Mouse (Mus musculus) cerebellum, adult 8-10 months (tissue): ENCODE measurements around the gene Pbx3.

Experiments
- DNase-seq: peaks from one replicate; pipeline ENCODE4 v3.0.0; 2022

Pbx3 gene

DNA sequence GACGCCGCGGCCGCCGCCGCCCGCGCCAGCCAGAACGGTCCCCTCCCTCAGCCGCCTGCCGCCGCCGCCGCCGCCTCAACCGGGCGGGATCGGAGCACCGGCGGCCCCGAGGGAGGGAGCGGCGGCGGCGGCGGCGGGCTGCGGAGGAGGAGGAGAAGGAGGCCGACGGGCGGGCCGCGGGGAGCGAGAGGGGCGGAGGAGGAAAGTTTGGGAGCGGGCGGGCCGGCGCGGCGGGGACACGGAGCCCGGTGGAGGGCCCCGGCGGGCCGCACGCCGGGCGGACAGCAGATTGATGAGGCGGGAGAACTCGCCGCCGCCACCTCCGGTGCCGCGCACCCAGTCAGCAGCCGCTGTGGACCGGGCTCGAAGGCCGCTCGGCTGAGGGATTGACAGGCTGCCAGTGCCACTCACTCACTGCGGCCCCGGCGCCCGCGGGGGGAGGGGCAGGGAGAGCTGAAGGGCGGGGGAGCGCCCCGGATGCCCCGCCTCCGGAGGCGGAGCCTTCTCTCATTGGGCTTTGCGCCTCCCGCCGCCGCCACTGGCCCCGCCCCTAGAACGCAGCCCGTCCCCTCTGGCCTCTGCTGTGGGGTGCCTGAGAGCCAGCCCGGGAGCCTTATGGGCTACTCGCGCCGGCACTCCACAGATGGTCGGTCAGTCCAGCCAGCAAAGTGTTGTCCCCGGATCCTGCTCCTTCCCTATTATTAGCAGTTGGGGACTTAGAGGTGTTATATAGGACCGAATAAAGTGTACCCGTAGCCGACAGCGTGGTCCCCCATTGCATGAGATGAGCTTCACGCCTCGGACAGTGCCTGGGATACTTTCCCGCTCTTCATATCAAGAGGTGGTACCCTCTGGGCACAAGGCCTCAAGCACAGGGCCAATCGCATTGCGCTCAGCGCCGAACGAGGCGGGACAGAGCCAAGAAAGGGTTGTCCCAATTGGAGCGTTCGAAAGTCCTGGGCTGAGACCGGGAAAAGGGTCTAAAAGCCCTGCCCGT is at the start of gene Pbx3:
TSS of gene Pbx3 (minus strand) at position 838 of the 997 bp plus-strand sequence.
- peak; percentile 98 for DNase-seq

DNA sequence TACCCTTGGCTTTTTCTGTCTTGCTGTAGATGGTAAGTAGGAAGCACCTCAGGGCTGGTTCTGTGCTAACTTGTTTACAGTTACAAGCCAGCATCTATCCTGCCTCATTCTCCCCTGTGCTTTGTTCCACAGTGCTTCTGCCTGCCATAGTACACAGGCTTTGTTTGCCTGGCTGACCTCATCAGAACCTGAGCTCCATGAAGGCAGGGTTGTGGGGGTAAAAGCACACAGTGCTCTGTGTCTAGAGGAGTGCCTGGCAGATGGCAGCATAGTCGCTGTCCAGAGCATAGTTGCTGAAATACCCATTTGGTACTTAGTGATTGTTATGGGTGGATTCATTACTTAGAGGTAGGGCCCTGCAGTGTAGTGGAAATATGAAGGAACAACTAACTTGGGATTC is 47.3 kb upstream of the Pbx3 start:
- DNase-seq = no peak

DNA sequence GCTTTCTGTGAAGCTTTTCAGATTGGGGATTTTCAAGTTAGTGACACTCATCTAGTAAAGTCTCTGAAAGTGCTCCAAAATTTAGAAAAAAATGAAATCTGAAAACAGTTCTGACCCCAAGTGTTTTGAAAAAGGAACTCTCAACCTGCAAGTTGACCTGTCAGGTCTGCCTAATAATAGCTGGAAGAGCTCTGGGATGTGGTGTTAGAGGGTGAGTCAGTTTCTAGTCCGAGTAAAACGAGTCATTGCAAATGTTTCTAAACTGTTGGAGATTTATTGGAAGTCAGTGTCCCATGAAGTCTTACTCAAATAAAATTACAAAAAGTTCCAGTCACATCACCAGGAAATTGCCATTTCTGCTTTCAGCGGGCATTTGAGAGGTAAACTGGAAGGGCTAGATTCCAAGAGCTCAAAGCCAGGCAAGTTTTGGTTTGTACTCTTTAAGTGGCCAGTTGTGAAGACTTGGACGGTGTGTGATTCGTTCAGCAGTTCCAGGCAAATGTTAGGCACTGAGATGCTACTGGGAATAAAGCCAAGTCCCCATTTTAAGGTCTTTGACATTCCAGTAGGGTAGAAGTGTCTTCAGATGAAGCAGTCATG is 36.9 kb upstream of the Pbx3 start:
- no peak for DNase-seq

DNA sequence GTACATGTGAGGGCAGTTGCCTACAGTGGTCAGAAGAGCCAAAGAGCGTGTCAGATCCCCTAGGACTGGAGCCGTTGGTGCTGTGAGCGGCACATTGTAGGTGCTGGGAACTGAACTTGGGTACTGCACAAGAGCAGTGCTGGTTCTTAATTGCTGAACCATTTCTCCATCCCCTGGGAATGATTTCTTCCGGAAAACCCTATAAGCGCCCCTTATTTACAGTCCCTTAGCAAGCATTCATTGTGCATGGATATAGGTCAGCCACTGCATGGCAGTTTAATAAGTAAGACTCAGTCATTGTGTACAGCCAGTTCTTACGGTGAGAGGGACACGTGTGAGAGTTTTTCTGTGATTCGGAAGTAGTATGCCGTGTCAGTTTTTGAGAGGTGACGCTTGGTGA is 35.4 kb upstream of the Pbx3 start:
- no peak for DNase-seq

DNA sequence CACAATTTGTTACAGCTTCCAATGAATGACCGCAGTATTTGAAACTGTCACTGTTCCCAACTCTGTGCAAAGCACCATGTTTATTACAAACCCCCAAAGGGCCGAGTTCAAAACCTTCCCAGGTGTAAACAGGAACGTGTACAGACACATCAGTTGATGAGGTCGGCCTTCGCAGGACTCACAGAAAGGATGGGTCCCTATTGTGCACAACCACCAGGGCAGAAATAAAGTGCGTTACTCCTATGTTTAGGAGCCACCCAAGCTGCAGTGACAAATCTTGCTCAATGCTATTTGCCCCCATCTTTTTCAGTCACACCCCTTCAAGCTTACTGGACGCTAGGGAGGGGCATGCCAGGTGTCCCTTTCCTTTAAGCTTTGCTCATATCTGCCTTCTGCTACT is 34.7 kb upstream of the Pbx3 start:
- DNase-seq = no peak

DNA sequence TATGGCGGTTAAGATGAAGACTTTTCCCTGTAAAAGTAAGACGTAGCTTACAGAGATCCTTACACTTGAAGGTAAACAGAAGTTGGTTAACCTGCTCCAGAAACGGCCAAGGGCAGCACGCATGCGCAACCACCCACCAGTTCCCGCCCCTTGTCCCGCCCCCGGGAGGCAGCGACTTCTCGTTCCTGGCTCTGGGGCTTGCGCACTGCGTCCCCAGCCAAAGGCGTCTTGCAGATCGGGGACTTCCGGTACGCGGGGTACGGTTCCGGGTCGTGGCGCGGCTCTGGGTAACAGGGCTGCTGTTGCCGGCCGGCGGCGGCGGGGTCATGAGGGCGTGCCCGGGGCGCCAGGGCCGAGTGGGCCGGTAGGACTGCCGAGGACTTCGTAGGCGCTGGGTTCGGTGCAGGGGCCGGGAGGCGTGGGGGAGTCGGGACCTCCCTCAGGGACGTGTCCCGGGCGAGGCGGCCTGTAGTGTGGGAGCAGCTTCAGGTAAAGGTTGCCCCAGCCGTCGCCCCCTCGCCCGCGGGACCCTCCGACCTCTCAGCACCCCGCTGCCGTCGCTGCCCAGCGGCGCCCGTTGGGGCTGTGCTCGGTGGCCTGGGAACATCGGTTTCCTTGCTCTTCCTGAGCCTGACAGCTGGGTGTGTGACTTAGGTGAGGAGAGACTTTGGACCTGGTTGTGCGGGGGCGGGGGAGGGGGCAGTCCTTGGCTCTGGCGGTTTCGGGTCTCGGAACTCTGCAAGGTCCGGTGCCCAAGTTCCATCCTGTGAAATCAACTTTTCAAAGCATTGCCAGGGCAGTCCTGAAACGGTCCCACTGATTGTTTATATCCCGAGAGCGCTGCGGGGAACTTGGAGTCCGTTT is 33.9 kb upstream of the Pbx3 start, which contains the start of gene Mapkap1:
TSS of gene Mapkap1 (plus strand) at position 171 of the 864 bp plus-strand sequence.
- DNase-seq = peak; percentile 97

DNA sequence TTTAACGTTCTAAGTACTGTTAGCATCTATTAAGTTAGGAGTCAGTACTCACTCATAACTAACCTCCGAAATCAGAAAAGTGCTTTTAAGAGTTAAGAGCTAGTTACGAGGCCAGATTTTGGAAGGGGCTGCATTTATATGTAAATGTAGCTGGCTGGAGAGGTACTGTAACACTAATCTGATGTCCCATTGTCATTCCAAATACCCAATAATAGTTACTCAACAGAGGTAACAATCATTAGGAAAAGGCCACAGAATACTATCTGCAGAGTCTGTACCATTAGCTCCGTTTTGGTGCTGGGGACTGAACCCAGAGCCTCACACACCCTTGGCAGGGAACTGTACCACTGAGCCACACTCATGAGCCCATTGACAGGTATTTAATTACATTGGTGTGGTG is 26.6 kb upstream of the Pbx3 start:
- DNase-seq = no peak

DNA sequence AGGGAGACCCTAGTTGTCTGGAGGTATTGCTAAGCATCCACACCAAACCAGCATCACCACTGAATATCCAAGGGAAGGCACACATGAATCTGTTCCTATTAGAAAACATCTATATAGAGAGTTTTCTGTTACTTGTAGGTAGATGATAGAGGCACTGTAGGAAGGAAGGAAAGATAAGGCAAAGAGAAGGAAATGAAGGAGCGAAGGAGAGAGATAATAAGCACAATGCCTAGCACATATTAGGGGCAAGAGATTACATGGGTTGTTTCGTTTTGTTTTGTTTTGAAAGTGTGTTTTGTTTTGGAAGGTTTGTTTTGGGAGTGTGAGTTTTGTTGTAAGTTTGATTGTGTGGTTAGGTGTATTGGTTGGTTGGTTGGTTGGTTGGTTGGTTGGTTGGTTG is 6.0 kb upstream of the Pbx3 start:
- DNase-seq = no peak

DNA sequence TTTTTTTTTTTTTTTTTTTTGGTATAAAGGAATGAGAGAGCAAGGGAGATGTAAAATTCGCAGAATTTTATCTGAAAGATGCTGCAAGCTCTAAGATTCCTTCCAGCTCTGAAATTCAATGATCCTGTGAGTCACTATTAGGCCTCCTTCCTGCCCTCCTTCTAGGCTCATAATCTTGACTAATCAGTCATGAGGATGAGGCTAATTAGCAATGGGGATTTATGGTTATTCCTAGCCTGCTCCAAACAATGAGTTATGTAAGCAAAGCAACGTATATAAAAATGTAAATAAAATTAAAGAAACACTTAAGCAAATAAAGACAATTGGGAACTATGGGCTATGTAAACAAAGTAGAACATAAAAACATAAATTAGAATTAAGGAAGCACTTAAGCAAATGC is 1.4 kb upstream of the Pbx3 start:
- DNase-seq = no peak

DNA sequence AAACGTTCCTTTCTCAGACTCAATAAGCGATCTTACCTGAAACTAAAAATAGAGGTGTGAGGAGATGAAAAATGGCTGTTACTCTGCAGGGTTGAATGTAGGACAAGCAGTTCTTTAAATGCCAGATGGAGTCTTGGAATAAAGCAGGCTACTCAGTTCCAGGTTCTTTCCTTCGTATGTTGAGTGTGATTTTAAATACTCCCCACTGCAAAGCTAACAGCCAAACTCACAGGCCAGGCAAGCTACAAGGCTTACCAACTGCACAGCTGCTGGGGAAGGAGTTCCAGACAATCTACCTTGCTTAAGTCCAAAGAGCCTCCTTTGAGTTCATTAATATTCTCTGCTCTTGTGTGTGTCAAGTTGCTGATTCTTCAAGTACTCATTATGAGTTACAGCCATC is 944 bp upstream of the Pbx3 start:
- DNase-seq = no peak

DNA sequence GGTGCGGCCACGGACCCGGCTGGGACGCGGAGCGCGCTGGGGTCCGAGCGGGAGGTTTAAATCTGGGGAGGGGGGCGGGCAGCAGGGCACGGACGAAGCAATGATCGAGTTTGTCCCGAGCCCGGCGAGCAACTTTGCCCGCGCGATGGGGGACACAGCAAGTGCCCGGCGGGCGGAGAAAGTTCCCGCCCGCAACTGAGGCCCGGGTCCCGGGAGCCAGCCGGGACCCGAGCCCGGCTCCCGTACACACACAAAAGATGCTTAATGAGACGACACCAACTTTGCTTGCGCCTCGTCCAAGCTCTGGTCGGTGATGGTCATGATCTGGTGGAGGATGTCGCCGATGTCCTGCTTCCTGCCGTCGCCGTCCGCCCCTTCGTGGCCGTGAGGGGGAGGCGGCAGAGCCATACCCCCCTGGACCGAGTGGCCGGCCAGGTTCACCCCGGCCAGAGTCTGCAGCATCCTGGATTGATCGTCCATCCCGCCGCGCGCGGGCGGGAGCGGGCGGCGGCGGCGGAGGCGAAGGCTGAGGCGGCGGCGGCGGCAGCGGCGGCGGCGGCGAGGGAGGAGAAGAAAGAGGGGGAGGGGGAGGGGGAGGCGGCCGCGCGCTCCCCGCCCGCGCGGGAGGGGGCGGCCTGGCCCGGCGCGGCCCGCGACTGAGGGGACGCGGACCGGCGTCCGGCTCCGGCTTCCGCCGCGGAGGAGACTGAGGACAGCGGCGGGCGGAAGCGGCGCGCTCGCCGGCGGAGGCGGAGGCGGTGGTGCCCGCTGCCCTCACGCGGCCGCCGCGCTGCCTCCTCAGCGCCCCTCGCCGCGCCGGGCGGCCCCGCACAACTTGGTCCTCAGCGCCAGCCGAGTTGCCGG is 1.3 kb downstream of the Pbx3 start:
- peak; percentile 42 for DNase-seq

DNA sequence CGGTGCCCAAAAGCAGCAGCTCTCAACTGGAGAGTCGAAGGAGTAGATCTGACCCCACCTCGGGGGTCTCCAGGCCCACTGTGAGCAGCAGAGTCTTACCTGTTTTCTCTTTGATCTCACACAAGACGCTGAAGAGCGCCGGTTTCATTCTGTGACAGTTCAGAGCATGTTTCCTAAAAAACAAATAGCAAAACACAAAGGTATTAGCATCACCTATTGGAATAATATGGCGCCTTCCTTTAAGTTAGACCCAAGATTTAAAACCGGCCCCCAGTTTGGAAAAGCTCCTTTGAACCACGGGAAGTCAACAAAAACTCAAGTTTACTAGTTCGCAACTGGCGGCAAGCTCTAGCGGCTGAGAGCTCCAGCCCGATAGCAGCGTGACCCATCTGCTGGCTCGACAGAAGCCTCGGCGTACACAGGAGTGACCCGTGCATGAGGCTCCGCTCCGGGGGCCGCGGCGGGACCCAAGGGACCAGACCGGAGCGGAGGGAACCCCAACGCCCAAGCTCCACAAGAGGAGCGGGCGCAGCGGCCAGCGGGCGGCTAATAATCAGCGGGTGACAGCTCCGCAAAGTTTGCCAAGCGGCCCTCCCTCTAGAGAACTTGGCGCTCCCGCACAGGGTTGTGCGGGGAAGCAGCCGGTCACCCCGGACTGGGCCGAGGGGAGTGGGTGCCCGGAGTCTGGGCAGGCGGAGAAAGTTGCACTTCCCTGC is 2.1 kb downstream of the Pbx3 start:
- peak; percentile 39 for DNase-seq

DNA sequence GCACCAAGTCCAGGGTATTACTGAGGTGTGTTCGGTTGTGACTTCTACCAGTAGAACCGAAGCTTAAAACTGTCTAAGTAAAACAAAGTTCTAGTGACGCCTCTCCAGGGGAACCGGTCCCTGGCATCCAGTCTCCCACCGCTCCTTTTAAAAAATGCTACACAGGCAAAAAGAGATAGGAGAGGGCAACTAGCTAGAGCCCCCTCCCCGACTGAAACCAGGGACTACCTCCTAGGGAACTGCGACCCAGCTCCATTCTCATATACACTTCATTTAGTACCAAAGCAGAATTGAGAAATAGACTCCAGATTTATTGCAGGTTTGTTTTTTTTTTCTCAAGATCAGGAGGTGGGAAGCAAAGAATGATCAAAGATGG is 2.6 kb downstream of the Pbx3 start:
- DNase-seq = peak; percentile 7

DNA sequence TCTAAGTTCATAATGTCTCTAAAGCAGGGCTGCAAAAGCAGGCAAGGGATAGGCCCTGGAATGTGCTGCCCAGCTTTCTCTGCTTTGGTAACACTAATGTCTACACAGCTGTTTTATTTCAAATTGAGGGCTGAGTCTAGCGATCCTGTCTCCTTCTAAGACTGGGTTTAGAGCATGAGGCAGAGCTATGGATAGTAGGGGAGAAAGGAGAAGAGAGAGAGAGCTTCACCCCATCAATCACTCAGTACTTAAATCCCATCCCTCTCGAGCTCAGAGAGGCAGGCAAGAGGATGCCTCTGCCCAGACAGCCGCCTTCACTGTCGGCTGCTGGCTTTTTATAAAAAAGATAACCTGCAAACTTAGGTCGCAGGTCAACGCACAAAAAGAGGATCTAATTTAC is 4.5 kb downstream of the Pbx3 start:
- DNase-seq = no peak

DNA sequence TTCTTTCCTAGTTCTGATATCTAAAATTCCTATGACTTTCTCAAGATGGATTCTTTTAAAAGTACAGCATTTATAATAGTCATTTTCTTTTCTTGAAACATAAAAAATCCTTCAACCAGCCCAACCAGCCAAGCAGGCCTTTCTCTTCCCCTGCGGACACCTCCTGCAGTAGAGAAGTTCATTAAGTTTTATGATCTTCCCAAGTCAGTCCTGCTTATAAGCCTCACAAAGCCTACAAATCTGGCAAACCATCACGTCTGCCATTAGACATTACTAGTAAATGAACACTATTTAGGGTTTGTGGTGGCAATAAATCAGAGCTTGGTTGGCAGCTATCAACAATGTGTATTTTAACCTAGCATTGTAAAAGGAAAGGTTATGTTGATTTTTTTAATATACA is 5.9 kb downstream of the Pbx3 start:
- no peak for DNase-seq

DNA sequence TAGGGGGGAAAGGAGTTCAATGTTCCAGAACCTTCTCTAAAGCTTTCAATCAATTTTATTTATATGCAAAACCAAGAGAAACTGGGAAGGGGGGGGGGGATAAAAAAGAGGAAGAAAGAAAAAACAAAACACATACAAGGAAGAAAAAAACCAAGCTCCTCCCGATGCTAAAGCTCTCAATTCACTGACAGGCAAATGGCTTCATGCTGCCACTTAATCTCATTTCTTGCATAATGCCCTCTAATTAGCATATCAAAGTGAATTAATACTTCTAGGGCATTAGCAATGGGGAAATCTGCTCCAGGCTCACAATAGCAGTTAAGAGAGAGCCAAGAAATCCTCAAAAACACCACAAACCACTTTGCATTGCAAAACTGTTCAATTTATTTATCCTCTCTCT is 9.3 kb downstream of the Pbx3 start:
- no peak for DNase-seq

DNA sequence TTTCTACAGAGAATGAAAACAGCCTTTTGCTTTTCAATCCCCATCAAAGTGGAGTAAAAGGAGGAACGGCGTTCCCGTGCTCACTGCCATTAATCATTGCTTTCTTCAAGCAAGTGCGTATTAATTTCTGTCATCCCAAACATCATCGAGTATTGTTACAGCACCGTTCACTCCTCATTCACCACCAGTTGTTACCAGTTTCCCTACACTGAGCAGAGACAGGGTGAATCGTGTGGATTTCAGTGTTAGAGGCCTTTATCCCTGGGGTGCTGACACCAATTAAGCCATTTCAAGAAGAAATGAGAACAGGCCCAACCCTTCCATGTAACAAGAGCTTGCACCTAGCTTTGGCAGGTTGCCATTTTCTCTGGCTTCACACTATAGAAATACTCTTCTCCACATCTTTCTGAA is 17.1 kb downstream of the Pbx3 start:
- no peak for DNase-seq

DNA sequence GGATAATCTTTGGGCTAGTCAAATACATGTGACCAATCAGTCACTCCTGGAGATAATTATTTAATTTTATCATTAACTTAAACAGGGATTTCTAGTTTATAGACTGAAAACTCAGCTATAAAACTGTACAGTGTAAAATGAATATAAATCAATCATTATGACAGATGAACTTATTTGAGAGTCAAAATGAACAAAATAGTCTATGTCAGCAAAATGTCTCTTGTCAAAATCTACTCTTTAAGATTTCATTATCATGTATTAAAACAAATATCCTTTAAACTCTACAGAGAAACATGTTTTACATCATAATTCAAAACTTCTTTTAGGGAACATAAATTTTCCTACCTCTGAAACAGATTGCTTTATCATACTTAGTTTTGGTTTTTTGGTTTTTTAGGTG is 20.9 kb downstream of the Pbx3 start:
- no peak for DNase-seq

DNA sequence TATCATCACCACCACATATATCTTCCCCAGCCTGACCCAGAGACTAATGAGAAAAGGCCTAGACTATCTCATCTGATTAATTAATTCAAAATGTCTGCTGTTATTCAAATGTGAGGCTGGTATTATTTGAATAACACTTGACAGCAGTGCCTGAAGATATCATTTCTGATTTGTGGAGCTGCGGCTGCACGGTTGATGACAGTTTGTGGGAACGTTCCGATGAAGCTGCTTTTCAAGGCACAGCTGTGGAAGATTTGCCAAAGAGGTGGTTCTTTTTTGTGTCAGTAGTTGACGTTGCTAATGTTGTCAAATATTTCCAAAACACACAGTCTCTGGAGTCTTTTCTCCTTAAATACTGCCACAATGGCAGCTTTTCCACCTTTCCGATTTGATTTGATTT is 25.8 kb downstream of the Pbx3 start:
- DNase-seq = no peak

DNA sequence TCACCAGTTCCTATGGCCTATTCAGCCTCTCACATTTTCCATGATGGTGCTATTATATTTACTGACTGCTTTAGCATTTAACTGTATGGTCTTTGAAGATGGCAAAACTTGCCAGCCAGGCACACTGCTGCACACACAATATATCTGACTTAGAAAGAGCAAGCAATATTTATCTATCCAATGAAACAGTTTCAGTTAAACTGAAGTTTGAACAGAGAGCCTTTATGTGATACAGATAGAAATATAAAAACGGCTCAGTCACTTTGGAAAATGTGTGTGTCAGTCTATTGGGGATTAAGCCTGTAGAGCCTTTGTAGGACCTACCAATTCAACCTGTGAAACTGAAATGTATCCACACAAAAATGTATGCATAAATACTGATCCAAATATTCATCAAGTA is 74.3 kb downstream of the Pbx3 start:
- DNase-seq = no peak

DNA sequence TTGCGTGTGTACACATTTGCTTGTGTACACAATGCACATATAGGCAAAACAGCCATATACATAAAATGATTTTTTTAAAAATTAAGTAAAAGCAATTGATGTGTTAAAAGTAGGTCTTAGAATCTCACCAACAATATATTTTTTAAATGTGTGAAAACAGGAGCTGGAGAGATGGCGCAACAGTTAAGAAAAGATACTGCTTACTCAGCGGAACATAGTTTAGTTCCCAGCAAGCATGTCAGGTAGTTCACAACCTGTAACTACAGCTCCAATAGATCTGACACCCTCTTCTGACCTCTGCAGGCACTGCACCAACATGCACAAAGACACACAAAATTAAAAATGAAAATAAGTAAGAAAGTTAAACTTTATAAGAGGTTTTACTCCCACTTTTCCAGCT is 74.7 kb downstream of the Pbx3 start:
- no peak for DNase-seq

DNA sequence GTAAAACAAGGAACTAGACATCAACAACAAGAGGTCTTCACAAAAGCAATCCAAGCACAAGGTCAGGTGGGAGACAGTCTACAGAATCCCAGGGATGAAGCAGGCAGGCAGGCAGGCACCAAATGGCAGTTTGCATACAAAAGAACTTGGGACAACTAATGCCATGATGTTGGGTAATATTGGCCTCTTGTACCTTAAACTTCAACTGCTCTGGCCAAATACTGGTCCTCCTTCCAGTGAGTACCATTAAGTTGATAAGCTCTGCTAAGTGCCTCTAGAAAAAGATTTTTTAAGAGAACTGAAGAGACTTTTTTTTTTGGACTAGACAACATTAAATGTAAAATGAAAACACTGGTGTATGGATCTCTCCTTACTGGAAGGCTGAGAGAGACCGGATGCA is 83.2 kb downstream of the Pbx3 start:
- no peak for DNase-seq
